Mouse (Mus musculus) megakaryocyte, embryonic 14.5 days (primary cell): ENCODE measurements around the gene Trp73.

ENCODE experiments used
- FLI1 ChIP-seq: IDR thresholded peaks from 2 replicates; pipeline ENCODE4 v1.6.1; 2012; ENCODE audit warnings: low read length, inconsistent platforms, mixed read lengths
- GATA1 ChIP-seq: IDR thresholded peaks from 3 replicates; pipeline ENCODE4 v1.6.1; 2012; ENCODE audit warnings: mixed read lengths, low read length, inconsistent platforms, borderline replicate concordance

DNA sequence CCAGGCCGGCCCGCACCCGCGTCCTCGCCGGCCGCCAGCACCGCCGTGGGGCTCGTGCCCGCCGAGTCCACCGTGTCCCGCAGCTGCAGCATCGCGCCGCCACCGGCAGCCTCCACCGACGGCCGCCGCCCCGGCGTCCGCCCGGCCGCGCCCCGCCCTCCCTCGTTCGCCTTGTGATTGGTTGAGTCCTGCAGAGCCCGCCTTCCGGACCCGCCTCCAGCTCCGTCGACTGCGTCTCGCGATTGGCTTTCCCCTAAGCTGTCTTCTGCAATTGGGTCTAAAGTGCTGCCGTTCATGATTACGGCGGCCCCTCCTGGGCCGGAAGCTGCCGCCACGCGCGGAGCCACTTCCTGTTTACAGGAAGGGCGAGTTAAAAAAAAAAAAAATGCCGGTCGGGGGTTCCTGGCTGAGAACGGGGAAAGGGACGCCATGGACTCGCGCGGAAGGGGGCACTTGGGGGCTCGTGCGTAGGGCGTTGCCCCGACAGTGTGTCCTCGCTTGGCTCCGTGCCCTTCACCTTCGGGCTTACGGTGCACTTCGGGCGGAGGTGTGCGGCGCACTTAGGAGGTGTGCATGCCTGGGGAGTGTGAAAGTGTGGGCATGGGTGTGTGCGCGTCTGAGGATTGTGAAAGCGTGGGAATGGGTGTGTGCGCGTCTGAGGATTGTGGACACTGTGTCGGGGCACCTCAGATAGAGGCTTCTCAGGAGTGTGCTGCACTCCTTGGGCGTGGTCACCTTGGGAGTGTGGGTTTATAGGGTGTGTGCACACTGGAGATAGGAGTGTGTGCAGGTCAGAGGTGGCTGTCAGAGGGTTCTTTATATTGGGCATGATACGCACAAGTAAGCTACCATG lies 20.8 kb upstream of the Trp73 start, which contains the start of gene Tprgl:
- no peak for TF ChIP-seq GATA1
- TF ChIP-seq FLI1, result peak; percentile 57; the same call in 1 of the 2 replicates
